Mouse (Mus musculus) cerebellum, adult 2 months (tissue): ENCODE measurements at regions not wholly inside any gene's neighbourhood (a gene's known extent, or its start where the extent isn't known, plus 50 kb on each side); places are given as distances from the start of the nearest gene placed in this dataset.

Experiments
- DNase-seq, 2 experiments: peaks; one replicate each; pipeline ENCODE4 v3.0.0; 2021
- H3K27ac ChIP-seq: fragments of 200-500 bp; 2 replicates; pipeline ENCODE4 v1.5.1; 2012; ENCODE audit warnings: low read length, control low read depth, inconsistent platforms; ENCODE audit not compliant: insufficient read depth
- H3K27me3 ChIP-seq: fragments of 200-500 bp; 2 replicates; pipeline ENCODE4 v1.6.1; 2012; ENCODE audit warnings: inconsistent platforms, mild to moderate bottlenecking, low read length, moderate library complexity; ENCODE audit not compliant: control insufficient read depth, insufficient read depth
- H3K4me1 ChIP-seq: fragments of 200-500 bp; 2 replicates; pipeline ENCODE4 v1.6.1; 2011; ENCODE audit warnings: low read length; ENCODE audit not compliant: control insufficient read depth, insufficient read depth
- H3K4me3 ChIP-seq: fragments of 200-500 bp; replicated peaks from 2 replicates; pipeline ENCODE3; 2011; ENCODE audit warnings: mild to moderate bottlenecking, low read depth, low read length, control low read depth; ENCODE audit not compliant: insufficient read depth
- CTCF ChIP-seq: fragments of 200-500 bp; IDR thresholded peaks from 2 replicates; pipeline ENCODE4 v1.5.1; 2011; ENCODE audit warnings: low read depth, mild to moderate bottlenecking, control low read depth, low read length, moderate library complexity, borderline replicate concordance; ENCODE audit not compliant: insufficient read depth
- POLR2A ChIP-seq: fragments of 200-500 bp; IDR thresholded peaks from 2 replicates; pipeline ENCODE4 v1.6.1; 2011; ENCODE audit warnings: low read length, control low read depth, borderline replicate concordance; ENCODE audit not compliant: insufficient read depth
- WGBS: fragments of 180-500 bp; shearing (Covaris S2); methylation state at CpG from one replicate; pipeline ENCODE4 v1.1.7; 2018; 5-methylcytosine and 5-hydroxymethylcytosine counted together

DNA sequence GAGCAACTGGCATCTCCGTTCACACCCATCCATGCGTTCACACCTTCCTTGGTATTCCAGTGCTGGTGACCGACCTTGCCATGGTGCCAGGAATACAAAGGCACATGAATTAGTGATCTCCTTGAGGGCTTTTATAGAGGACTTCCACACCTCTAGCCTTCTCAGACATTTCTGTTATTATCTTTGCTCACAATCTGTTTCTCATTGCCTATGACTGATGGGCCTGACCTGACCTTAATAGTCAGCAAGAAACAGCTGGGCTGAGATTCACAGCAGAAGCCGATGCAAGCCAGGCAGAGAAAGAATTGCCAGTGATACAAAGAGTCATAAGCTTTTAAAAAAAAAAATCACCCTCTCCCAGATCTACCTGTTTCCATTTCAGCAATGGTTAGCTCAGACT lies 197.7 kb upstream of the Gmds start:
- no peak for TF ChIP-seq CTCF
- TF ChIP-seq POLR2A, result no peak
- DNase-seq, result no peak
- WGBS, result 94% methylated on average over 4 of the region's 4 CpGs
- Histone ChIP-seq H3K27ac (no peak overlapping the region), H3K4me1 (no peaks in the 10 kb centered on the region), H3K27me3 (no peaks in the 10 kb centered on the region), H3K4me3 (no peak overlapping the region)

DNA sequence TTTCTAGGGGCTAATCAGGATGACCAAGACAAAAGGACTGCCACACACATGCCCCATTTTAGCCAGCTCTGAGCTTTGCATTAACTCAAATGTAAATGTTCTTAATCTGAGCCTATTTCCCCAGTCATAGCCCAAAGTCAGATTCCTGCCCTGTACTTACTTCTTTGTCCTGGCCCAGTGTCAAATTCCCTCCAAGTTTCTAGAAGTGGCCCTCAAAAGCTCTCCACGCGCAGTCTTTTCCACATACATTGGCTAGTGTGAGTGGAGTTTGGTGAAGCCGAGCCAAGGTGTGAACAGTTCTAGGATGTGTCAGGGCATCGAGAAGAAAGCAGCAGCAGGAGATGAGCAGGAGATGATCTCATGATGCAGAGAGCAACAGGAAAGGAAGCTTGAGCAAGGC lies 197.1 kb upstream of the Gmds start:
- WGBS, result 94% methylated on average over 4 of the region's 4 CpGs

DNA sequence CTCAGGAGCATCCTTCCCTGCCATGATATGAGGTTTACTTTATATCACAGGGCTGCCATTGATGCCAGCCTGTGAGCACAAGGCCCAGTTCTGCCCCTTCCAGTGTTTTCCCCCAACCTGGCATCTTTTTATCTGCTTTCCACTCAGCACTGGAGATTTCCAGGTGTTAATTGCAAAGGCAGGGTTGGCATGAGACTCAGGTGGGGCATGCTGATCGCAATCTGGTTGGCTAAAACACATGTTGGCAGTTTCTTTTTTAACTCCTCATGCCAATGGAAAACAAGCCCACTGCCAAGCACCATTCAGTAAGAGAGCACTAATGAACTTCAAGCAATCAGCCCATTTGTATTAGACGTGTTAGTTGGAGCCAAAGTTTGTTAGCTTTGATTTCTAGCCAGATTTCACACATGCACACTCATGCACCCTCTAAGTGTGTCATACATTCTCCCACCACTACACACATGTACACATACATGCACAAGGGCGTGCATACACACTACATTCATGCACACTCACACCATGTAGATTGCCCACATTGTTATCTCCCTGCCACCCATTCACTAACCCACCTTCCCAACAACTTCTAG lies 192.5 kb upstream of the Gmds start:
- H3K27me3 ChIP-seq, result no peaks in the 10 kb centered on the region
- no peaks in the 10 kb centered on the region for H3K4me1 ChIP-seq
- H3K27ac ChIP-seq, result no peak overlapping the region
- 43% methylated on average over 3 of the region's 3 CpGs for WGBS
- H3K4me3 ChIP-seq, result no peak overlapping the region
- no peak for TF ChIP-seq CTCF
- no peak for TF ChIP-seq POLR2A
- DNase-seq, result no peak

More for the DNA sequence above, 197.1 kb upstream of the Gmds start:
- DNase-seq, result no peak
- Histone ChIP-seq H3K27ac (no peak overlapping the region), H3K4me1 (no peaks in the 10 kb centered on the region), H3K4me3 (no peak overlapping the region), H3K27me3 (no peaks in the 10 kb centered on the region)
- TF ChIP-seq POLR2A, result no peak
- no peak for TF ChIP-seq CTCF

DNA sequence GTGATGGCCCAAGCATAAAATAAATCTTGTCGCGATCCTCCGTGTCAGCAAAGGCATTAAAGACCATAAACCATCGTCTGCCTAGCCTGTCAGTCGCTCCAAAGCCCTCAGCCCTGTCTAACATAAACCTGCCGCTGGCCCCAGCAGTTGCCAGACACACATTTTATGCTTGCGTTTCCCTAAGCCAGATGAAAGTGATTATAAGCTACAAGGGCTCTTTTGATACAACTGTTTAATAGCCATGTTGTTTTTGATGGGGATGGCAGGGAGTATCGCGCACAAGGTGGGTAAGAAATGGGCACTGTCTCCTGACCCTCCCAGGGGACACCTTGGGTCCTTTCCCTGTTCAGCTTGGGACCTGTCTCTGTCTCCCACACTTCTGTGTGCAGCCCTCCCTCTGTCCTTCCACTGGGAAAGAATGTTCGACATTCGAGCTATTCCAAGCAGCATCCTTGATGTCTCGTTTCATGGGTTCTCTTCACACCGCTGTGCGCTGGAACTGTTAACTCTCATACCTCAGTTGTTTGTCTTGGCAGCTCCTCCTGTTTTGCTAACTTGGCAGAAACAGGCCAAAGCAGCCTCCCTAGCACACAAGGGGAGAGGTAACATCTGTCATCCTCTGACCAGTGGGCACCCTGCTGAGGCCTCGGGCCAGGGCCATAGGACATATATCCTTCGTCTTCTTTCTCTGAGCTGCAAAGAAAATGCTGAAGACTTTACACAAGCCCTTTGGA lies 180.2 kb upstream of the Gmds start:
- no peaks in the 10 kb centered on the region for H3K4me1 ChIP-seq
- no peak for DNase-seq
- no peak overlapping the region for H3K27ac ChIP-seq
- 30% methylated on average over 16 of the region's 16 CpGs for WGBS
- TF ChIP-seq CTCF (no peak), POLR2A (no peak)
- H3K4me3 ChIP-seq, result no peak overlapping the region
- no peaks in the 10 kb centered on the region for H3K27me3 ChIP-seq

DNA sequence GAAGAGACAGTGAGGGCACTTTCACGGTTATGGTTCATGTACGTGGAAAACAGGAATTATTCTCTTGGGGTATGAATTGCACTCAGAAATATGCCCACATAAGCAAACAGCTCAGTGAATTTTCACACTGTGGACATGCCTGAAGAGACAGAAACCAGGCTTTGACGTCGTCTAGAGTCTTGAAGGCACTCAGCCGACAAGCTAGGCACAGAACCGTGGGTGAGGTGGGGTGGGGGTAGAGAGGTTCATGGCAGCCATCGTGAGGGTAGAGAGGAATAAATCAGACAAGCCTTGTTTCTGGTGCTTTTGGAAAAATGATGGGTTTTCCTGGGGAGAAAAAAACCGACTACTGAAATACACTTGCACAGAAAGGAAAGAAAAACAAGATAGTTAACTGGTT lies 179.0 kb upstream of the Gmds start:
- H3K4me3 ChIP-seq, result no peak overlapping the region
- no peak for DNase-seq
- no peak overlapping the region for H3K27ac ChIP-seq
- 69% methylated on average over 8 of the region's 8 CpGs for WGBS
- no peaks in the 10 kb centered on the region for H3K4me1 ChIP-seq
- no peaks in the 10 kb centered on the region for H3K27me3 ChIP-seq
- TF ChIP-seq POLR2A (no peak), CTCF (no peak)

DNA sequence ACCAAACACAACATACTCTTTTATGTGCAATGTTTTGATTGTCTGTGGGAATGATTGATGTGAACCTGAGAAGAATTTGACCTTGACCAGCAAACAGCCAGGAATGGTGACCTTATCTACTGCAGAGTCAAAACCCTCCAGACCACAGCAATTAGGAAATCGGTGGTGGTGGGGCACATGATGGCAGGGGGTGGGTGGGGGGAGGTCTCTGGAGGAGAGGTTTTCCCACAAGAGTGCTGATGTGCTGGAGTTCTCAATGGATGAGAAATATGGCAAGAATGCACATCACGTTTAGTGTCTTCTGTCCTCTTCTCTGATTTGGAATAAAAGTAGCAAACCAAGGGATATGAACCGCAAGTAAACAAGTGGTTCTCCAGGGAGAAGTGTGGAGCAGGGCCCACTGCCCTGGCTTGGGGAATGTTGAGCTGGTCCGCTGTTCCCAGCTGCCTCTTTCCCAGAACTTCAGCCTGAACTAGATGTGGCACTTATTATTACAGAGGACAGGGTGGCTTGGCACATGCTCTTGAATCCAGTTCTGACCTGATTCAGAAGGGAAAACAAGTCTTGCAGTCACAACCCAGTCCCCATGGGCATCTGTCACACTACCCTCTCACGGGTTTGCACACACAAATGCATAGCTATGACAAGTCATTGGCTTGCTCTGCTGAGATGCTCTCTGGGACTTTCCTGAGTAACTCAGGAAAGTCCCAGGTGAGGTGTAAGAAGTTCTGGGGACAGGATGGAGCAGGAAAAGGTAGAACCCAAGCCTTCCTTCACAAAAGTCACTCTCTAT lies 170.9 kb upstream of the Gmds start:
- Histone ChIP-seq H3K27me3 (no peaks in the 10 kb centered on the region; the same call in 1 of the 2 replicates), H3K27ac (no peak overlapping the region), H3K4me3 (no peak overlapping the region), H3K4me1 (no peaks in the 10 kb centered on the region)
- 52% methylated on average over 5 of the region's 5 CpGs for whole genome bisulfite sequencing
- no peak for DNase-seq
- TF ChIP-seq POLR2A, result no peak
- no peak for TF ChIP-seq CTCF

DNA sequence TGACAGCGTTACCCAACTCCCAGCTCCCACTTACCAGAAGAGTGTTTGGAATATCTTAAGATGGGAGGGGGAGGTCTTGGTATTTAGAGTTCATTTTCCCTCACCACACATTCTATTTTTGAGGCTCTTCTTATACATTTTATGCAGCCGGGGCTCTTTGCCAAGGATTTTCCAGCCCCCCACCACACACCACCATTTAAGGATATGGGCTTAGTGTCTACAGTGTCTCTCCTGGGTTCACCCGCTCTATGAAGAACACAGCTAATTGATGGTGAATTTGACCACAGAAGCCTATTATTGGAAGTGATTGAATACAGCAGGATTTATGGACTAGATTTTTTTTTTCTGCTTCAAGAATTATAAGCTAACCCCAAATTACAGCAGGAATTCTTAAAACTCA lies 169.9 kb upstream of the Gmds start:
- DNase-seq, result no peak
- Histone ChIP-seq H3K4me3 (no peak overlapping the region), H3K27ac (no peak overlapping the region), H3K4me1 (no peaks in the 10 kb centered on the region), H3K27me3 (no peaks in the 10 kb centered on the region; the same call in 1 of the 2 replicates)
- WGBS, result 91% methylated on average over 3 of the region's 3 CpGs
- no peak for TF ChIP-seq POLR2A
- no peak for TF ChIP-seq CTCF

DNA sequence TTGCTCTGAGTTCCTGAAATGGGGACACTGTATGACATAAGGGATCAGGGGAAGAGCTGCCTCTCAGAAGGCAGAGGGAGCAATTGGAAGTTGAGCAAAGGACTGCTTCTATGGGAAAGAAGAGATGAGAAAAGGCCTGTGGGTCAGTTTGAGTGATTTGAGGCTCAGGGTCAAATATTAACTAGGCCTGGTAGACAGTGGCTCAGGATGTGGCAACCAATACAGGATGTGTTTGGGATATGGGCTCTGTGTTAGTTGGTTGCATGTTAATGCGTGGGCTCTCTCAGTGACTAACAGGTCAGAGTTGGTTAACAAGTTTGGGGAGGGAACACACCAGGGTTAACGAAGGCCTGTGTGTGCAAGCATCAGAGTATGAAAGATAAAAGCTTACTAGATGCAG lies 169.3 kb upstream of the Gmds start:
- no peak for DNase-seq
- Histone ChIP-seq H3K27ac (no peak overlapping the region), H3K27me3 (no peaks in the 10 kb centered on the region; the same call in 1 of the 2 replicates), H3K4me1 (no peaks in the 10 kb centered on the region), H3K4me3 (no peak overlapping the region)
- WGBS, result 80% methylated on average over 2 of the region's 2 CpGs
- TF ChIP-seq POLR2A, result no peak
- TF ChIP-seq CTCF, result no peak
